Mouse (Mus musculus): Measurements from ENCODE around the gene Ywhag.

The Ywhag gene

DNA sequence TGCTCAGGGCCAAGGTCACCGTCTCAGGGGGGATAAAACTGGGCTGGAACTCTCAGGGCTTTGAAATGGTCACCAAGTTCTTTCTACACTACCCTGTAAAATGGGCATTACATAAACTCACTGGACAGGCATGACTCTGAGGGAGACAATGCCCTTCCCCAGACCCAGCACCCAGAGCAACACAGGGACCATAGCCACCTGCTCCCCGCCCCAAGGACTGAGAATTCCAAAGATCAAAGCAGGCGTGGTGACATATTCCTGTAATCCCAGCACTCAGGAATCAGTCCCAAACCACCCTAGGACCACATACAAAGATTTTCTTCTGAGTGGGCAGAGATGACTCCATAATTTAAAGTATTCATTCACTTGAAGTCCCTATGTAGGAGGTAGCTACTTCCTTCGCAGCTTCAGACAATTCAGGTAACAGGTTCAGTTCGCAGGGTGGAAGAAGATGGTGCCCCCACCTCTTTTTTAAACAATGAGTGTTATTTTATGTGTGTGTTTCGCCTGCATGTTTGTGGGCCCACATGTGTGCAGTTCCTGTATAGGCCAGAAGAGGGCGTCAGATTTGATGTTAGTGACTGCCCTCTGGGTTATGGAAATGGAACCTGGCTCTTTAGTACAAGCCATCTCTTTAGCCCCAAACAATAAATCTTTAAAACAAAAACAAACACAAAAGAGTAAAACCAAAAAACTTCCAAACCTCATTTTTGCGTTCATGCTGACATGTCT is 16.9 kb downstream of the Ywhag start:
- no peak for ATAC-seq (ENCODE audit: insufficient number of reproducible peaks, low FRiP score, low TSS enrichment)

DNA sequence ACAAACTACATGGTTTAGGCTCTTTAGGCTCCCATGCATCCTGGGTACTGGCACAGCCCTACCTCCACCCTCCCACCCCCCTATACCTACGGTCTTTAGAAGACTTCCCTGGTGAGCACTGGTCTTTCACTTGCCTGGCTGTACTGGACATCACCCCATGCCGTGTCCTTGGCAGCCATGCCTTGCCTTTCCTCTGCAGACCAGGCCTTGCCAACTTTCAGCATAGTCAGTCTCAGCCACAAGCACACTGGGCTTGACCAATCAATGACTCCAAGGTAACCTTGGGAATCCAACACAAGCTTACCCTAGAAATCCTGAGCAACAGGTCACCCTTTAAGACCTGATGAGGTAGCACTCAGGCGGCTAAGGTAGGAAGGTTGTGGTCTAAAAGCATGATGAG is 17.8 kb downstream of the Ywhag start:
- 0 out of 2 replicates have a peak, but pooled peaks have one; percentile 51 for ATAC-seq (ENCODE audit: insufficient number of reproducible peaks, low FRiP score, low TSS enrichment)

DNA sequence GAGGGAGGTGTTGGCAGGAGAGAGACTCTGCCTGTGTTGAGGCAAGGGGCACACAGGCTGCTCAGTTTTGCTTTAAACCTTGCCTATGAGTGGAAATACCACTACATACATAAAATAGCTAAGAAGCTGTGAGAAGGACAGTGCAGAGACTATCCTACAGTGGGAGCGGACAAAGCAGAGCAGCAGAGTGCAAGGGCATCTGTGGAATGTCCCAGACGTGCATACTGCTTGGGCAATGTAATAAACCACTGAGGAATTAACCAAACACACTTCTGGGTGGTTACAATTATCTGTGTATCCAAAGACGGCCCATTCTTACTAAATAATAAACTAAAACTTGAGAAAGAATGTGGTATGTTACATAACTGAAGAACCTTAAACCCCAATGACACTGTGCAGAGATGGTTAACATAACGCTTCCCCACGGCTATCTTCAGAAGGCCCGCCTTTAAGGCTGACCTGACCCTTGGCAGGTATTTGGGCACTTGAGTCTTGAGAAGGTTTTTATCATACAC is 18.3 kb downstream of the Ywhag start:
- ATAC-seq (ENCODE audit: insufficient number of reproducible peaks, low FRiP score, low TSS enrichment): no peak

DNA sequence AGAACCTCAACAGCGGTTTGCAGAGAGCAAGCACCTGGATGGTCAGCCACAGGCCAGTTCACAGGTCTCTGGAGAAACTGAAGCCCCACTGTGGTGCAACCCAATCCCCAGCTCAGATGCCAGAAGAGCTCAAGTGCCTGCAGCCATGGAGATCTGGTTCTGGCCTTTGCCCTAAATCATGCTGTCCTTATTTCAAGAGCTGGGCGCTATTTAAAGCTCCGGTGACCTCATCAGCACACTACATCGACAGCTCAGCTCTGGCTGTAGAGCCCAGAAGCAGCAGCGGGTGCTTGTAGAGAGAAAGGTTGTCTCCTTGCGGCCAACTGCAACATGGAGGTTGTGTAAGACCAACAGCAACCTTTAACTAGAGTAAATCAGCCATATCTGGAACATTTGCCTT is 20.3 kb downstream of the Ywhag start:
- ATAC-seq (ENCODE audit: insufficient number of reproducible peaks, low FRiP score, low TSS enrichment): peak; percentile 54; the same call in 1 of the 2 replicates

DNA sequence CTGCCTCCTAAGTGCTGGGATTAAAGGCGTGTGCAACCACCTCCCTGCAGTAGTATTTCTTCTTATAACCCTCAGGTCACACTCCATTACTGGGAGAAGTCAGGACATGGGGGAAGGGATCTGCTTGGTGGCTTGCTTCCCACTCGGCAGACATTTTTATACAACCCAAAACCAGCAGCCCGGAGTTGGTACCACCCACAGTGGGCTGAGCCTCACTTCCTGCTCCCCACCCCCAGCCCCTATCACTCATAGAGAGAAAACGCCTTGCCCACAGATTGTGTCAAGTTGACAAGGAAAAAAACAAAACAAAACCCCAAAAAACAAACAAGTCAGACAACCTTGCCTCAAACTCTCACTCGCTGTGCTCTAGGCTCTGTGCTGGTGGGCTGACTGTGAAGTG is 21.2 kb downstream of the Ywhag start:
- no peak for ATAC-seq (ENCODE audit: insufficient number of reproducible peaks, low FRiP score, low TSS enrichment)

DNA sequence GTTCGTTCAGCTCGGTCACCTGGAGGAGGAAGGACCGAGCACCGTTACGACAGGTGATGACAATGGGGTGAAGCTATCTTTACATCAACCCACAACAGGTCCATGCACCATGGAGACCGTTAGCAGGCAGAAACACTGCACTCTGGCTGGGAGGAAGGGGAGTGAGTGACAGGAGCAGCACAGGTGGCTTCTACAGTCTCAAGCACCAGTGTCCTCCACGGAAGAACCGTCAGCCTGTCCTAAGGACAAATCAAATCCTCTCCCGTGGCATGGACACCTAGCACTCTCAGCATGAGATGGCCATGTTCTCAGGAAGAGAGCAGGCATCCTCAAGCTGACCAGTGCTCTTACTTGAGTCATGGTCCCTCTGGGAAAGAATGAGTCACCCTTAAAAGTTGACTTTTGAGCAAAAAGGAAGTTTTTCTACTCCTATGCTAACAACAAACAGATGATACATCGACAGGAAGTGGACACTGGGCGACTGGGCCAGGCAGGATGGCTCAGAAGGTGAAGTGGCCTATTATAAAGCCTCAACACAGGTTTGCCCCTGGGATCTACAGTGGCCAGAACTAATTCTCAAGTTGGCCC is 22.7 kb downstream of the Ywhag start:
- ATAC-seq (ENCODE audit: insufficient number of reproducible peaks, low FRiP score, low TSS enrichment): no peak

DNA sequence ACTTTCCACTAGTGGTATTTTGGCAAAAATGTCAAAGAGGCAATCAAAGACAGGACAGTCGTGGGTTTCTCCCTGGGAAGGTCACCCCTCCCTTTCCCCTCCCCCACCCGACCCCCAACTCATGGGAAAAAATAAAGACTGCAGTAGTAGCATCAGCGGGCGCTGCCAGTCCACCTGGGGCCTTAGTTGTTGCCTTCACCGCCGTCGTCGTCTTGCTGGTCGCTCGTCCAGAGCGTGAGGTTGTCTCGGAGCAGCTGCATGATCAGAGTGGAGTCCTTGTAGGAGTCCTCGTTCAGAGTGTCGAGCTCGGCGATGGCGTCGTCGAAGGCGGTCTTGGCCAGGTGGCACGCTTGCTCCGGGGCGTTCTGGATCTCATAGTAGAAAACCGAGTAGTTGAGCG is 23.6 kb downstream of the Ywhag start:
- ATAC-seq (ENCODE audit: insufficient number of reproducible peaks, low FRiP score, low TSS enrichment): no peak

DNA sequence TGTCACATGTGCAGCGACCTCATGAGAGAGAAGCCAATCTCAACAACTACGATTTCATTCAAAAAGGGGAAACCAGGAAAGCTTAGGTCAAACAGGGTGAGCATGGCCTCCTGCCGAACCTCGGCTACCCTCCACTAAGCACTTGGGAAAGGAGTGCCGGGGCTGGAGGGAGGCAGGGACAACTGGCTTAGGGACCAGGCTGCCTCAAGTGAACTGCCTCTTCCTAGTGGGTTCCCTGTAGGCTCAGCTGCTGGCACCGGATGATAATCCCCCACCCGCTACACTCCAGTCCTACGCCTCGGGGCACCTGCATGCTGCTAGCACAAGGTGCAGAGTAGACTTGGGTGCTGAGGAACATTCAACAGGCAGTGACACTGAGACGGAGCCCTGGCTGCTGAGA is 24.8 kb downstream of the Ywhag start:
- no peak for ATAC-seq (ENCODE audit: insufficient number of reproducible peaks, low FRiP score, low TSS enrichment)

DNA sequence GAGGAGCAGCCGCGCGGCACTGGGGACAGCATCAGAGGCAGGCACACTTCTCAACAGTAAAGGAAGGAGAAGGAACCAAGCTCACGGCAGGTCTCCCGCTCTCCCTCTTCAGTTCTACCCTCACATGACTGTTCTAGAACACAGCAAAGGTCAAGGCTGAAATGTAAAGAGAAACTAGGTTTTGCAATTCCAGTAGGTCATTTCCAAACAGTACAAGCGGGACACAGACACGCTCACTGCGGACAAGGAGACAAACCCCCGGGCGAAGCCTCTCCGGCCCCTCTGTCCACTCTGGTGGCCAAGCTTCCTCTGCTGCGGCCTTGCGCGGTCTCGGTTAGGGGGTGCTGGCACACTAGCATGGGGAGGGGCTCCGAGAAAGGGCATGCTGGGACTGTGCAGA is 25.4 kb downstream of the Ywhag start:
- no peak for ATAC-seq (ENCODE audit: insufficient number of reproducible peaks, low FRiP score, low TSS enrichment)

DNA sequence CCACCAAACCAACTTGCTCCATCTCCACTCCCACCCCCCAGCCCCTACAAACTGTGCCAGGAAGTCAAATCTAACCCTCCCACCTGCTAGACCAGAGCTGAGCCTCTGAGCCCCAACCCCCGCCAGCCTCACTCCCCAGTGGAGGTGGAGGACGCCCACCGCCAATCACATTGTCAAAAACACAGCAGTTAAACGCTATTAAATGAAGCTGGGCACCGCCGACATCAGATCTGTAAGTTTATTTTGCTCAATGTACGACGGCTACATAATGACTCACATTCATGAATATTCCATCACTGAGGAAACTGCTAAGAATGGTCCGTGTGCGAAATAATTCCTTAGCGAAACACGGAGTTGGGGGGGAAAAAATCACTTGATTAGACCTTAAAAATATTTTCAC is 26.2 kb downstream of the Ywhag start:
- ATAC-seq (ENCODE audit: insufficient number of reproducible peaks, low FRiP score, low TSS enrichment): no peak

DNA sequence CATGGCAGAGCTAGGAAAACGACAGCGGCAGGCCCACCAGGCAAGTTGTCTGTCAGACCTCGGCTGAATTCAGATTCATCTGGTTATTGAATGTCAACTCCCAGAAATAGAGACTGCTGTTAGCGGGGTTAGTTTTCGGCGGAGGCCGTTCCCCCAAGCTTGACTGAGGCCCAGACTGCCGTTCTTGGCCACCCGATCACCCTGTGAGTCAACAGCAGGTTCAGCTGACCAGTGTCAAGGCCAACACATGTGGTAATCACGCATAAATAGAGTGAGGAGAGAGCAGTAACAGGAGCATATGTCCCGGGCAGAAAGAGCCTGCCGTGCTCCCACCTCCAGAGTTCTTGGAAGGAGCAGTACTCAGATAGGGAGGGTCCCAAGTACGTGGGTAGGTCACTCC is 27.2 kb downstream of the Ywhag start:
- no peak for ATAC-seq (ENCODE audit: insufficient number of reproducible peaks, low FRiP score, low TSS enrichment)

DNA sequence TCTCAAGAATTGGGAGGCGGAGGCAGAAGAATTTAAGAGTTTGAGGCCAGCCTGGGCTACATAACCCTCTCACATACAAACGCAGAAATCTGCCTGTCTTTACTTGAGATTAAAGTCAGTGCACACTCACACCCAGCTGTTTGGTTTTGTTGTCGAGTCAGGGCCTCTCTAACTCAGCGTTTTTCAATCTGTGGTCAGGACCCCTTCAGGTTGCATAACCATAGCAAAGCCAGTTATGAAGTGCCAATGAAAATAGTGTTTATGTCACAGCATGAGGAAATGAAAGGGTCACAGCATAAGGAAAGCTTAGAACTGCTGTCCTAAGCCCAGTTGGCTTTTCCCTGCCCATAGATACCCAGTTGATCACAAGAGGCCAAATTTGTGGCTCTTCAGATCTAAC is 27.6 kb downstream of the Ywhag start:
- no peak for ATAC-seq (ENCODE audit: insufficient number of reproducible peaks, low FRiP score, low TSS enrichment)

DNA sequence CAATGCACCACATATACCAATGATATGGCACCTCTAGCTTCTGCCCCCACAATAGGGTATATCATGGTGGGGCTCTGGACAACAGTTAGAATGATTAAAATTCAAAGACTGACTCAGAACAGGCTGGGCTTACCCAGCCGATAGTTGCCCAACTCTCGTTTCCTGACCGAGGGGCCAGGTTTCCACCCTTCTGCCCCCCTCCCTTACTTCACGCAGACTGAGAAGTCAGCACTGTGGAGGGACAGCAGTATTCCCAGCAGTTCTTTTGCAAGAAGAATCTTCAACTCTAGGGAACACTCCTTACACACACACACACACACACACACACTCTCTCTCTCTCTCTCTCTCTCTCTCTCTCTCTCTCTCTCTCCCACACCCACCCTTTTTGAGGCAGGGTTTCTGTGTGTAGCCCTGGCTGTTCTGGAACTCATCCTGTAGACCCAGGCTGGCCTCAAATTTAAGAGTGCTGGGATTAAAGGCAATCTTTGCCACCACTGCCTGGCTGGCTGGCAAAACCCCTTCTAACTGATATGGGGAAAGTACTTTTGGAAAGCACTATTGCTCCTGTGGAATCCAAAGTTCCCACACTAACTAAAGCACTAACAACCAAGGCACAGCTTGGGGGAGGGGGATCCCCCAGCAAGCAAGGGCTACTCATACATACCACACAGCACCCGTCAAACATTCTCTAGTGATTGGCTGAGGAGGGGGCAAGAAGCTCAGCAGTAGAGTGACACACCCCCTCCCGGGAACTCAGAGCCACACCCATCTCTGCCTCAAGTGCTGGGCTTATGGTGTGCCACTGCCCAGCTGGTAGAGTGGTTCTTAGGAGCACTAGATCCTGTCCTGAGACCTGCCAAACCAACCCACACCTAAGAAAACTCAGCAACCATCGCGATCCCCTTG is 28.8 kb downstream of the Ywhag start:
- no peak for ATAC-seq (ENCODE audit: insufficient number of reproducible peaks, low FRiP score, low TSS enrichment)

DNA sequence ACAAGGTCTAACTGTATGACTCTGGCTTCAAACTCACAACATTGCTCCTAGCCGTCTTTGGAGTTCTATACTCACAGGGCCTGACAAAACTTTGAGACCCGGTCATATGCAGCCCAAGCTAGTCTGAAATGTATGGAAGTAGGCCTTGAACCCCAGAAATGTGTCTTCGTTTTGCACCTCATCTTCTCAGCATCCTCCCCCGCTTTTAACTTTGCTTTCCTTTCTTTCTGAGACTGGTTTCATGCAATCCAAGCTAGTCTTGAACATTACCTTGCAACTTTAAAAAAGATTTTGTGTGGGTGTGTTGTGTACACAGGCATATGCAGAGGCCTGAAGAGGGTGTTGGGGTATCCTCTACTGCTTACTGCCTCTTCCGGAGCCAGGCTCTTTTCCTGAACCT is 30.2 kb downstream of the Ywhag start:
- no peak for ATAC-seq (ENCODE audit: insufficient number of reproducible peaks, low FRiP score, low TSS enrichment)

DNA sequence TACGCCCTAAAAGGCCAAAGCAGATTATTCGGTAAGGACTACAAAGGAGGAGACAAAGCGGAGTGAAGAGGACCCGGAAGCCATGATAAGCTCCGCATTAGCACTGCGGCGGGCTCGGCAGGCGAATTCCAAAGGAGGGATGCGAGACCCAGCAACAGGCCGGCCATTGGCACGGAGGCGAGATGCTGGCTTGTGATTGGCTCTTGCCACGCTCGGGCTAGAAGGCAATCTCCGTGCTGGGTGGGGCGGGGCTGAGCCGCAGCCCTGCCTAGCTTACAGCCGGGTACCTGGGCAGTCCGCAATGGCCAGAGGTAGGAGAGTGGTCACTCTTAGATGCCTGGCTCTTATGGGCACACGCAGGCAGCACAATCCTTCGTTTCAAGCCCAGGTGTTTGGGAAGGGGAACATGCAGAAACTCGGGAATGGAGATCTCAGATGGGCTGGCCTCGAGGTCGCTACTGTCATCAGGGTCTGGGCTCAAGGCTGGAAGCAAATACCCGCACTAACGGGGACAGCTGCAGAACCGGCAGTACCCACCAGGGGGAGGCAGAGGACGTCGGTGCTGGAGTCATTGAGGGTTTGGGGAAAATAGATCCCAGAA is 30.8 kb downstream of the Ywhag start:
- ATAC-seq (ENCODE audit: insufficient number of reproducible peaks, low FRiP score, low TSS enrichment): peak; percentile 97

DNA sequence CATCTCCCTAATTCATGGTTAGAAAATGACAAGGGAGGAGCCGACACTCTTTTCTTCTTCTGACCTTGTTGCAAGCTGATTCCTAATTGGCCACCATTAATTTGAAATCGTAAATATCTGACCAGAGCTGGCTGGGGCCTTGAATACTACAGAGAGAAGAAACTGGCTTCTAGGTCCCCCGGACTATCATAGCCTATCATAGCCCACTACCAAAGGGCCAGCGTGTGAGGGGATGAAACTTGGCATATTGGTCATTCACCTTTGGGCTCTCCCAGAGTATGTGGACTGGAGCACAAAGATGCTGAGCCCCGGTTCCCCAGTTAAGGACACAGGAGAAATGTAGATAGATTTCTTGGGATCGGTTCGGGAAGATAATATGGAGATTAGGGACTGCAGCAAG is 31.4 kb downstream of the Ywhag start:
- ATAC-seq (ENCODE audit: insufficient number of reproducible peaks, low FRiP score, low TSS enrichment): no peak

DNA sequence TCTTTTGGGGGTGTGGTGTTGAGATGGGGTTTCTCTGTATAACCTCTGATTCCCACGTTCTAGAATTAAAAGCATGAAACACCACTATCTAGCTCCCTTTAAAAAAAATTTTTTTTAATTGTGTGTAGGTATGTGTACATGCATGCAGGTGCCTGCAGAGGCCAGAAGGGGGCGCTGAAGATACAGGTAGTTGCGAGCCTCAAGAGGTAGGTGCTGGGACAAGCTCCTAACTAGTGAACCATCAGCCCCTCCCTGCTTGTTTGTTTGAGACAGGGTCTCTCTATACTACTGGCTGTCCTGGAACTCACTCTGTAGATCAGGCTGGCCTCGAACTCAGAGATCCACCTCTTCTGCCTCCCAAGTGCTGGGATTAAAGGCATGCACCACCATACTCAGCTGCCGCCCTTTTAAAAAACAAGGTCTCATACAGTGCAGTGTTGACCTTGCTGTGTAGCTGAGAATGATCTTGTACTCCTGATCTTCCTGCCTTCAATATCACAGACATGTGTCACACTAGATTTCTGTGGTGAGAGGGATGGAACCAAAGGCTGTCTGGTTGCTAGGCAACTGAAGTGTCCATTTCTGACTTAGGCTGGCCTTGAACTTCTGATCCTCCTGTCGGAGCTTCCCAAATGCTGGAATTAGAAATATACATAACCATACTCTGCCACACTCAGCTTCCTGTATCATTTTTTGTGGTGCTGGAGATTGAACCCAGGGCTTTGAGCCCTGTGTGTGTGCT is 32.9 kb downstream of the Ywhag start:
- ATAC-seq (ENCODE audit: insufficient number of reproducible peaks, low FRiP score, low TSS enrichment): no peak

DNA sequence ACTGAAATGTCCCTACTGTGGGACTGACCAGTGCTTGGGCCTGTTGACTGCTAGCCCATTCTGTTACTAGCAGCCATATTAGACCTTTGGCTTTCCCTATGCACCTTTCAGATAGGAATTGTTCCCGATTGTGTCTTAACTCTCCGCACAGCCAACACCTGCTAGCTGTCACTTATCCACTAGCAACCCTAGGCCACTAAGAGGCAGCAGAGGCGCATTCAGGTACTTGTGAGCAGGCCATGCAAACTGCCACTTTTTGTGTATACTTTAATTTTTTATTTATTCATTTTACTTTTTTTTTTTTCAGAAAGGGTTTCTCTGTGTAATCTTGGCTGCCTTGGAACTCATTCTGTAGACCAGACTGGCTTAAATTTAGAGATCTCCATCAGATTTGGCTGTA is 33.7 kb downstream of the Ywhag start:
- ATAC-seq (ENCODE audit: insufficient number of reproducible peaks, low FRiP score, low TSS enrichment): no peak

DNA sequence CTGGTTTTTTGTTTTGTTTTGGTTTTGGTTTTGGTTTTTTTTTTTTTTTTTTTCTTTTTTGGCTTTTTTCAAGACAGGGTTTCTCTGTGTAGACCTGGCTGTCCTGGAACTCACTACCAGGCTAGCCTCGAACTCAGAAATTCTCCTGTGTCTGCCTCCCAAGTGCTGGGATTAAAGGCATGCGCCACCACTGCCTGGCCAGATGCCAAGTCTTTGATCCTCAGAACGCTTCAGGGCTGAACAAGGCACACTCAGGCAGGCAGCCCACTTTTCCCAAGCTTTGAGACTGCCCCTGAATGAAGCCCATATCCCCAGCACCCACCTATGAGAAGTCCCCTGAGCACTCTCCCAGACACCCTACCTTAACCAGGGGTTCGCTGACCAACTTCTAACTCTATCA is 34.6 kb downstream of the Ywhag start:
- no peak for ATAC-seq (ENCODE audit: insufficient number of reproducible peaks, low FRiP score, low TSS enrichment)

DNA sequence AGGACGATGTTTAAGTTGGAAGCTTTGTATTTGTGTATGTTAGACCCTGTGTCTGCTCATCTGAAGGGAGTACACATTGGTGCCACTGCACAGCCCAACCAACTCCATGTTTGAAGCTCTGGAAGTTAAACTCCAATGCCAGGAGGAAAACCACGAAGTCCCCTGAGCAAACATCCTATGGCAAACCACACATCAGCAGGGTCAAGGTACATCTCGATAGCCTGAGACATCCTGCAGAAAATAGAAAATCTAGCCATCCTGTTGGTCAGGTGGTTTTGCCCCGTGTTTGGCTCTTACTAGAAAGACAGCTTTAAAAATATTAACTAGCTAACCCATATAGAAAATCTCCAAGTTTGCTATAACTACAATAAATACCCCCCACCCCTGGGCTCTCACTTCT is 35.4 kb downstream of the Ywhag start:
- ATAC-seq (ENCODE audit: insufficient number of reproducible peaks, low FRiP score, low TSS enrichment): no peak
